Mouse (Mus musculus): ENCODE results near the gene Catip. TPM values are rescaled to one million over a fixed set of nuclear protein-coding genes. Genes with fewer than 3 reads are reported as not detected.

Catip gene
- polyA plus RNA-seq, 1 experiment, result 25.9 TPM

GRCm38 (mm10) chr1:74408589-74409504 is 46.9 kb downstream of the Catip start, which contains the start of gene Vil1:
Gene Vil1 (plus strand): TSS chr1:74409376.
- no peaks in the 10 kb centered on the region for H3K36me3 ChIP-seq (ENCODE audit: control insufficient read depth, insufficient read depth, low read length)
- H3K27ac ChIP-seq (ENCODE audit: control insufficient read depth, insufficient read depth, low read depth, low read length), result no peak within 1 kb of the TSS
- H3K4me1 ChIP-seq (ENCODE audit: control insufficient read depth, insufficient read depth, low read length), result peaks cover 7% of the 10 kb centered on the region
- H3K27me3 ChIP-seq (ENCODE audit: control insufficient read depth, insufficient read depth, low read length), result no peaks in the 10 kb centered on the region
- no peak within 1 kb of the TSS for H3K4me3 ChIP-seq (ENCODE audit: control insufficient read depth, low read depth, low read length)
- TF ChIP-seq CTCF (IDR thresholded peaks at IDR 0.05; ENCODE audit: control insufficient read depth, insufficient read depth, insufficient replicate concordance, low read depth, low read length) (no peak), POLR2A (IDR thresholded peaks at IDR 0.05; ENCODE audit: control insufficient read depth, low read depth, low read length) (no peak)

GRCm38 (mm10) chr1:74411753-74412325 is 49.9 kb downstream of the Catip start:
- Histone ChIP-seq H3K36me3 (ENCODE audit: control insufficient read depth, insufficient read depth, low read length) (no peaks in the 10 kb centered on the region), H3K27ac (ENCODE audit: control insufficient read depth, insufficient read depth, low read depth, low read length) (no peak overlapping the region), H3K4me3 (ENCODE audit: control insufficient read depth, low read depth, low read length) (no peak overlapping the region), H3K27me3 (ENCODE audit: control insufficient read depth, insufficient read depth, low read length) (no peaks in the 10 kb centered on the region), H3K4me1 (ENCODE audit: control insufficient read depth, insufficient read depth, low read length) (peaks cover 10% of the 10 kb centered on the region)
- TF ChIP-seq POLR2A (IDR thresholded peaks at IDR 0.05; ENCODE audit: control insufficient read depth, low read depth, low read length), result no peak
- TF ChIP-seq CTCF (IDR thresholded peaks at IDR 0.05; ENCODE audit: control insufficient read depth, insufficient read depth, insufficient replicate concordance, low read depth, low read length), result no peak

DNA sequence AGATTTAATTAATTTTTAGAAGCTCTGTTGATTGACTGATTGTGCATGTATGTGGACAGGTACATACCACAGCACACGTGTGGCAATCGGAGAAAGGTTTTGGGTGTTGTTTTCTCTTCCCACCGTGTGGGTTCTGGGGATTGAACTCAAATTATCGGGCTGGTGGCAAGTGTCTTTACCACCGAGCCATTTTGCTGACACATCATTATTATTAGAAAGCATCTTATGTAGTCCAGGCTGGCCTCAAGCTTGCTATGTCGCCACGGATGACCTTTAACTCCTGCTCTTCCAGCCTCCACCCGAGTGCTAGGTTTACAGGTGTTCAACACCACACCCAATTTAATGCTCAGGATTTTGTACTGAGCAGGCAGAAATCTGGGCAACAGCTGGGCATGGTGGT is 50.8 kb downstream of the Catip start:
- Histone ChIP-seq H3K36me3 (ENCODE audit: control insufficient read depth, insufficient read depth, low read length) (no peaks in the 10 kb centered on the region), H3K27ac (ENCODE audit: control insufficient read depth, insufficient read depth, low read depth, low read length) (no peak overlapping the region), H3K27me3 (ENCODE audit: control insufficient read depth, insufficient read depth, low read length) (no peaks in the 10 kb centered on the region), H3K4me1 (ENCODE audit: control insufficient read depth, insufficient read depth, low read length) (peaks cover 10% of the 10 kb centered on the region), H3K4me3 (ENCODE audit: control insufficient read depth, low read depth, low read length) (no peak overlapping the region)
- TF ChIP-seq POLR2A (IDR thresholded peaks at IDR 0.05; ENCODE audit: control insufficient read depth, low read depth, low read length) (no peak), CTCF (IDR thresholded peaks at IDR 0.05; ENCODE audit: control insufficient read depth, insufficient read depth, insufficient replicate concordance, low read depth, low read length) (no peak)

- Histone ChIP-seq H3K4me3 (ENCODE audit: control insufficient read depth, low read depth, low read length) (no peak overlapping the region; the same call in 1 of the 2 replicates), H3K4me1 (ENCODE audit: control insufficient read depth, insufficient read depth, low read length) (peaks cover 16% of the 10 kb centered on the region), H3K36me3 (ENCODE audit: control insufficient read depth, insufficient read depth, low read length) (no peaks in the 10 kb centered on the region), H3K27ac (ENCODE audit: control insufficient read depth, insufficient read depth, low read depth, low read length) (no peak overlapping the region), H3K27me3 (ENCODE audit: control insufficient read depth, insufficient read depth, low read length) (no peaks in the 10 kb centered on the region)
- TF ChIP-seq POLR2A (IDR thresholded peaks at IDR 0.05; ENCODE audit: control insufficient read depth, low read depth, low read length), result no peak
- no peak for TF ChIP-seq CTCF (IDR thresholded peaks at IDR 0.05; ENCODE audit: control insufficient read depth, insufficient read depth, insufficient replicate concordance, low read depth, low read length)
These were observed 53.2 kb downstream of the Catip start for GRCm38 (mm10) chr1:74415143-74415542.

Other genes starting within 250 kb of the Catip start
- gene Tns1, start 237.7 kb upstream of the Catip start, polyA plus RNA-seq (2012; rRNA removed), result 422 and 427 TPM in 2 replicates
- gene Rufy4, start 236.6 kb upstream of the Catip start, polyA plus RNA-seq (2012; rRNA removed), result 0.40 and 0.42 TPM in 2 replicates
- gene Cxcr2, start 208.1 kb upstream of the Catip start, polyA plus RNA-seq (2012; rRNA removed), result not detected in 2 replicates
- gene Cxcr1, start 167.5 kb upstream of the Catip start, polyA plus RNA-seq (2012; rRNA removed), result not detected in 2 replicates
- gene Arpc2, start 126.0 kb upstream of the Catip start, polyA plus RNA-seq (2012; rRNA removed), result 98.3 and 107 TPM in 2 replicates
- gene Gpbar1, start 83.6 kb upstream of the Catip start, polyA plus RNA-seq (2012; rRNA removed), result 0.10 and 0.16 TPM in 2 replicates
- 1,529 and 1,552 TPM in 2 replicates for gene Aamp, start 77.4 kb upstream of the Catip start, polyA plus RNA-seq (2012; rRNA removed)
- gene Pnkd, start 77.2 kb upstream of the Catip start, polyA plus RNA-seq (2012; rRNA removed), result 118 and 119 TPM in 2 replicates
- 6.3 TPM in 2 replicates for gene Tmbim1, start 56.5 kb upstream of the Catip start, polyA plus RNA-seq (2012; rRNA removed)
- gene Slc11a1, start 13.1 kb downstream of the Catip start, polyA plus RNA-seq (2012; rRNA removed), result 3.0 and 3.1 TPM in 2 replicates
- 12.1 and 13.6 TPM in 2 replicates for gene Ctdsp1, start 29.4 kb downstream of the Catip start, polyA plus RNA-seq (2012; rRNA removed)
- 0.09 and 0.22 TPM in 2 replicates for gene Vil1, start 47.3 kb downstream of the Catip start, polyA plus RNA-seq (2012; rRNA removed)
- 22.4 and 26.6 TPM in 2 replicates for gene Cnot9, start 143.9 kb downstream of the Catip start, polyA plus RNA-seq (2012; rRNA removed)
- 69.7 and 84.0 TPM in 2 replicates for gene Plcd4, start 180.8 kb downstream of the Catip start, polyA plus RNA-seq (2012; rRNA removed)
- gene Usp37, start 182.2 kb downstream of the Catip start, polyA plus RNA-seq (2012; rRNA removed), result 23.7 and 23.8 TPM in 2 replicates
- 7.5 and 7.9 TPM in 2 replicates for gene Zfp142, start 226.1 kb downstream of the Catip start, polyA plus RNA-seq (2012; rRNA removed)
- 4.5 and 5.2 TPM in 2 replicates for gene Bcs1l, start 226.2 kb downstream of the Catip start, polyA plus RNA-seq (2012; rRNA removed)
- gene Rnf25, start 239.3 kb downstream of the Catip start, polyA plus RNA-seq (2012; rRNA removed), result 175 and 194 TPM in 2 replicates
- gene Stk36, start 239.3 kb downstream of the Catip start, polyA plus RNA-seq (2012; rRNA removed), result 177 and 209 TPM in 2 replicates

Data from testis, adult 2 months (tissue).